Mouse (Mus musculus) cortical plate, adult 2 months (tissue): ENCODE results near the gene Sema6b. TPM values are rescaled to one million over a fixed set of nuclear protein-coding genes. Genes with fewer than 3 reads are reported as not detected.

Source experiments
- H3K27ac ChIP-seq: fragments of 200-500 bp; 2 replicates; pipeline ENCODE4 v1.5.1; 2012; ENCODE audit warnings: low read length, control low read depth, inconsistent platforms; ENCODE audit not compliant: insufficient read depth
- H3K4me1 ChIP-seq: fragments of 200-500 bp; 2 replicates; pipeline ENCODE4 v1.6.1; 2011; ENCODE audit warnings: low read length; ENCODE audit not compliant: control insufficient read depth, insufficient read depth
- H3K4me3 ChIP-seq: fragments of 200-500 bp; 2 replicates; pipeline ENCODE4 v1.5.1; 2011; ENCODE audit warnings: mild to moderate bottlenecking, low read length, control low read depth; ENCODE audit not compliant: insufficient read depth
- CTCF ChIP-seq: fragments of 200-500 bp; IDR thresholded peaks from 2 replicates; pipeline ENCODE4 v1.5.1; 2011; ENCODE audit warnings: mild to moderate bottlenecking, control low read depth, low read length; ENCODE audit not compliant: insufficient read depth; ENCODE audit errors: extremely low read depth
- POLR2A ChIP-seq: fragments of 200-500 bp; IDR thresholded peaks from 2 replicates; pipeline ENCODE4 v1.6.1; 2011; ENCODE audit warnings: mild to moderate bottlenecking, low read length, control low read depth; ENCODE audit not compliant: insufficient read depth; ENCODE audit errors: extremely low read depth
- polyA plus RNA-seq: library from polyadenylated mRNA; depleted of rRNA; stranded (reverse); fragments of >200 nt; gene quantifications from 2 replicates; pipeline ENCODE4 v1.2.3, GENCODE M21; 2012

The Sema6b gene
- polyA plus RNA-seq, 1 experiment = 87.3 TPM

- Histone ChIP-seq H3K4me3 (no peak overlapping the region), H3K4me1 (no peaks in the 10 kb centered on the region), H3K27ac (no peak overlapping the region)
- TF ChIP-seq POLR2A = no peak
- TF ChIP-seq CTCF = no peak
Observed at GRCm38 (mm10) chr17:56146131-56146530, 6.0 kb upstream of the Sema6b start.

- no peak for TF ChIP-seq CTCF
- TF ChIP-seq POLR2A = no peak
- no peak overlapping the region for H3K27ac ChIP-seq
- no peak overlapping the region for H3K4me3 ChIP-seq
- no peaks in the 10 kb centered on the region for H3K4me1 ChIP-seq
Observed at GRCm38 (mm10) chr17:56144546-56144945, 4.4 kb upstream of the Sema6b start.

- H3K4me1 ChIP-seq = no peaks in the 10 kb centered on the region; the same call in 1 of the 2 replicates
- H3K4me3 ChIP-seq = peak overlapping the region; percentile 82
- 0 out of 2 replicates have a peak overlapping the region, but pooled peaks have one; percentile 27 for H3K27ac ChIP-seq
- TF ChIP-seq POLR2A (peak; percentile 22; the same call in 1 of the 2 replicates), CTCF (no peak)
Observed at GRCm38 (mm10) chr17:56141702-56142605, 1.8 kb upstream of the Sema6b start.

- H3K27ac ChIP-seq = peak overlapping the region; percentile 59; the same call in 1 of the 2 replicates
- peaks cover 5% of the 10 kb centered on the region; the same call in 1 of the 2 replicates for H3K4me1 ChIP-seq
- no peak for TF ChIP-seq CTCF
- TF ChIP-seq POLR2A = no peak
- H3K4me3 ChIP-seq = peak overlapping the region; percentile 96
Observed at GRCm38 (mm10) chr17:56139355-56139754, 788 bp downstream of the Sema6b start.

- TF ChIP-seq POLR2A (no peak), CTCF (no peak)
- no peak overlapping the region for H3K27ac ChIP-seq
- H3K4me1 ChIP-seq = peaks cover 6% of the 10 kb centered on the region; the same call in 1 of the 2 replicates
- peak overlapping the region; percentile 96 for H3K4me3 ChIP-seq
Observed at GRCm38 (mm10) chr17:56137839-56138613, 2.1 kb downstream of the Sema6b start.

GRCm38 (mm10) chr17:56136558-56136957 lies 3.6 kb downstream of the Sema6b start:
- no peak for TF ChIP-seq CTCF
- no peak for TF ChIP-seq POLR2A
- no peak overlapping the region for H3K27ac ChIP-seq
- peaks cover 6% of the 10 kb centered on the region; the same call in 1 of the 2 replicates for H3K4me1 ChIP-seq
- no peak overlapping the region for H3K4me3 ChIP-seq

- peak overlapping the region; percentile 36 for H3K27ac ChIP-seq
- H3K4me3 ChIP-seq = 0 out of 2 replicates have a peak overlapping the region, but pooled peaks have one; percentile 1
- H3K4me1 ChIP-seq = peaks cover 6% of the 10 kb centered on the region; the same call in 1 of the 2 replicates
- TF ChIP-seq POLR2A = no peak
- TF ChIP-seq CTCF = peak; percentile 57
Observed at GRCm38 (mm10) chr17:56134463-56134971, 5.6 kb downstream of the Sema6b start.

- peak overlapping the region; percentile 76 for H3K27ac ChIP-seq
- peaks cover 6% of the 10 kb centered on the region; the same call in 1 of the 2 replicates for H3K4me1 ChIP-seq
- TF ChIP-seq POLR2A = no peak
- no peak for TF ChIP-seq CTCF
- H3K4me3 ChIP-seq = 0 out of 2 replicates have a peak overlapping the region, but pooled peaks have one; percentile 2
Observed at GRCm38 (mm10) chr17:56133457-56134363, 6.4 kb downstream of the Sema6b start.

GRCm38 (mm10) chr17:56132661-56133060 lies 7.5 kb downstream of the Sema6b start:
- H3K27ac ChIP-seq = no peak overlapping the region
- TF ChIP-seq CTCF (peak; percentile 77), POLR2A (no peak)
- no peak overlapping the region for H3K4me3 ChIP-seq
- peaks cover 6% of the 10 kb centered on the region; the same call in 1 of the 2 replicates for H3K4me1 ChIP-seq
